In the genomic region with DNA sequence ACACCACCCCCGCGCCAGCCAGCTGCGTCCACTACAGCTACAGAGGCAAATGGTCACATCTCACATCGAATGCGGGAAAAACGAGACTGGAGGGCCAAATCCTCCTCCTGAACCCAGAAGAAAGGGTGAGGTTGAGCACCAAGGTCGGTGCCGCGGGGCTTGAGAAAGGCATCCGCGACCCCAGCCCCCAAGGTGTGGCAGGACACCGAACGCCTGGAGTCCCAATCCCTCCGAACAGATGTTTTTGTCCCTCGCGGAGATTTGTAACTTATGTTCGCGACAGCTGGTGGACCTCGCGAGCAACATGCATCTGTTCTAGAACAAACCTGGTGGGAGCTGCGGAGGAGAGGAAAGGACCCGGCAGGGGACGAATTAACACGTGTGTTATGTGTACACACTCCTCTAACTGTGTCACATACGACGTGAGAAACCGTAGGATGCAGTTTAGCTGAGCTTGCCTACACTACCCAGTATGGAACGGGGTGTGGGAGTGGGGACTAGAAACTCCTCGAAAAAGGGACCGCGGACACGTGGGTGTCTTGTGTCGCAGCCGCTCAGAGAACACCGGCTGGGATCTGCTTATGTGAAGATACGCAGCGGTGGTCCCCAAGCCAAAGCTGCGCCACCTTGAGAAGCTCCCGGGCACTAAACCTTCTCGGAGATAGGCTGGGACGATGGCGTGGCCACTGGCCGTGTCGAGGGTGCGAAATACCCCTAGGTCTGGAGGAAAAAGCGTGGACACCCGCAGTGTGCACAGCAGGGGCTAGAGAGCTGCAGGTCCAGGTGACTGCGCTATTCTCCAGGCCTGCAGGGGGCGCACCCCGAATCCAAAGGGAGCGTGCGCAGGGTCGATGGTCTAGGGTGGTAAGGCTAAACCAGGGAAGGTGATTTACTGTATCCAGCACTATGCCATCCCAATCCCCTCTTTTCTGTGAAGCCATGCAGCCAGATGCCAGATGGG, we compare ENCODE assay signal across 10 mouse cellular contexts. TPM values are rescaled to one million over a fixed set of nuclear protein-coding genes. Genes with fewer than 3 reads are reported as not detected.
DNase-seq lines count a peak whose midpoint lies in the region; ATAC-seq and TF ChIP-seq lines count a peak whose summit lies in the region.
"Had no signal": no experiment of that assay in that cellular context is flagged by ENCODE, and none has a peak within 500 bp of the region (broad histone marks: within the 10 kb centered on the region; RNA-seq: fewer than 3 reads in every experiment).

No protein-coding gene starts in this region.

- 7% methylated on average over 53 of the region's 53 CpGs for WGBS in cerebellum, adult 2 months
- 7% methylated on average over 53 of the region's 53 CpGs for WGBS in liver, adult 2 months
- 6% methylated on average over 51 of the region's 53 CpGs for WGBS in liver, embryonic 12.5 days (ENCODE audit: insufficient replicate concordance)
- 4% methylated on average over 53 of the region's 53 CpGs for WGBS in hindbrain, embryonic 10.5 days

- H3K4me3 ChIP-seq in cerebellum, adult 2 months (replicated peaks; ENCODE audit: insufficient read depth, low read depth, low read length), result no peak overlapping the region
- H3K4me3 ChIP-seq in liver, adult 2 months (ENCODE audit: insufficient read depth, low read depth, low read length), result no peak overlapping the region
- H3K4me3 ChIP-seq in liver, embryonic 12.5 days, result no peak overlapping the region
- H3K4me3 ChIP-seq in hindbrain, embryonic 10.5 days, result peak overlapping the region; percentile 26
- H3K4me3 ChIP-seq: liver, embryonic 13.5 days had no signal

- no peaks in the 10 kb centered on the region for H3K79me2 ChIP-seq in liver, adult 2 months (ENCODE audit: control insufficient read depth, insufficient read depth, low read length)

- ATAC-seq in liver, embryonic 12.5 days, result no peak
- no peak for ATAC-seq in activated CD4-positive, CD25-positive, alpha-beta regulatory T cell, adult 4 months

- peaks cover 3% of the 10 kb centered on the region; the same call in 1 of the 2 replicates for H3K27me3 ChIP-seq in cerebellum, adult 2 months (ENCODE audit: control insufficient read depth, insufficient read depth, low read length)
- H3K27me3 ChIP-seq in liver, adult 2 months (ENCODE audit: control insufficient read depth, insufficient read depth, low read length), result peaks cover 15% of the 10 kb centered on the region
- H3K27me3 ChIP-seq in liver, embryonic 12.5 days (replicated peaks), result peaks cover 71% of the 10 kb centered on the region
- peaks cover 97% of the 10 kb centered on the region for H3K27me3 ChIP-seq in hindbrain, embryonic 10.5 days (ENCODE audit: insufficient read depth, poor library complexity, severe bottlenecking)

- H3K9ac ChIP-seq in liver, adult 2 months (ENCODE audit: low read depth, low read length), result no peak overlapping the region
- no peak overlapping the region for H3K9ac ChIP-seq in liver, embryonic 12.5 days
- H3K9ac ChIP-seq: liver, embryonic 13.5 days had no signal

- no peak for TF ChIP-seq POLR2A in cerebellum, adult 2 months (IDR thresholded peaks at IDR 0.05; ENCODE audit: borderline replicate concordance, insufficient read depth, low read length)
- no peak for TF ChIP-seq POLR2A in liver, adult 2 months (IDR thresholded peaks at IDR 0.05; ENCODE audit: extremely low read depth, insufficient read depth, low read length)

- 0 out of 2 replicates have a peak, but pooled peaks have one; percentile 7 for TF ChIP-seq CTCF in cerebellum, adult 2 months (IDR thresholded peaks at IDR 0.05; ENCODE audit: borderline replicate concordance, insufficient read depth, low read depth, low read length)
- peak; percentile 33; the same call in 1 of the 2 replicates for TF ChIP-seq CTCF in liver, adult 2 months (IDR thresholded peaks at IDR 0.05; ENCODE audit: low read depth, low read length)

- H3K4me2 ChIP-seq in liver, embryonic 12.5 days, result no peak overlapping the region
- H3K4me2 ChIP-seq: liver, embryonic 13.5 days had no signal

- no peaks in the 10 kb centered on the region for H3K9me3 ChIP-seq in liver, embryonic 12.5 days (replicated peaks)
- H3K9me3 ChIP-seq in hindbrain, embryonic 10.5 days, result 0 out of 2 replicates have a peak, but pooled peaks cover 5% of the 10 kb centered on the region
- H3K9me3 ChIP-seq: liver, embryonic 13.5 days had no signal

- H3K27ac ChIP-seq in cerebellum, adult 2 months (ENCODE audit: insufficient read depth, low read length), result no peak overlapping the region
- no peak overlapping the region for H3K27ac ChIP-seq in liver, adult 2 months (replicated peaks; ENCODE audit: insufficient read depth, low read depth, low read length)
- no peak overlapping the region for H3K27ac ChIP-seq in liver, embryonic 12.5 days
- H3K27ac ChIP-seq in hindbrain, embryonic 10.5 days, result no peak overlapping the region
- H3K27ac ChIP-seq: liver, embryonic 13.5 days had no signal

- H3K36me3 ChIP-seq in liver, adult 2 months (ENCODE audit: control insufficient read depth, insufficient read depth, low read length), result no peaks in the 10 kb centered on the region
- no peaks in the 10 kb centered on the region for H3K36me3 ChIP-seq in liver, embryonic 12.5 days
- H3K36me3 ChIP-seq in hindbrain, embryonic 10.5 days, result no peaks in the 10 kb centered on the region
- H3K36me3 ChIP-seq: liver, embryonic 13.5 days had no signal

- no peak for DNase-seq in cerebellum, adult 2 months
- DNase-seq in cerebellum, postnatal 25 days, result no peak
- DNase-seq in liver, adult 2 months (ENCODE audit: extremely low read depth, low read depth, low spot score), result no peak
- DNase-seq in hindbrain, embryonic 10.5 days (ENCODE audit: low spot score), result peak; percentile 53
- DNase-seq in neural tube, embryonic 10.5 days (ENCODE audit: extremely low spot score, low spot score), result peak; percentile 54
- no peak for DNase-seq in spleen, postnatal 4 days (ENCODE audit: low spot score in 2 of 2)
- DNase-seq: liver, embryonic 13.5 days had no signal

- H3K4me1 ChIP-seq in cerebellum, adult 2 months (ENCODE audit: control insufficient read depth, insufficient read depth, low read length), result no peaks in the 10 kb centered on the region
- H3K4me1 ChIP-seq in liver, adult 2 months (ENCODE audit: control insufficient read depth, insufficient read depth, low read length), result no peaks in the 10 kb centered on the region
- no peaks in the 10 kb centered on the region for H3K4me1 ChIP-seq in liver, embryonic 12.5 days
- H3K4me1 ChIP-seq in hindbrain, embryonic 10.5 days (replicated peaks), result peaks cover 16% of the 10 kb centered on the region
- H3K4me1 ChIP-seq: liver, embryonic 13.5 days had no signal

RNA-seq across cellular contexts. Expression of a gene that starts 16.8 kb away (rescaled TPM):
- polyA plus RNA-seq in cerebellum, adult 2 months (2012; rRNA removed), result 1.5 and 2.0 TPM in 2 replicates
- not detected in 2 replicates for total RNA-seq in liver, adult 2 months (2014; rRNA removed)
- not detected in 2 replicates for polyA plus RNA-seq in liver, adult 2 months (2012; rRNA removed)
- polyA plus RNA-seq in liver, embryonic 12.5 days (2016; fragmentation: Nextera tagmentation; extraction: Ambion mirVana), result 0.04 and 0.11 TPM in 2 replicates
- 8.1 and 9.8 TPM in 2 replicates for polyA plus RNA-seq in hindbrain, embryonic 10.5 days (2016; fragmentation: Nextera tagmentation; extraction: Ambion mirVana)
- not detected for polyA plus RNA-seq in activated CD4-positive, CD25-positive, alpha-beta regulatory T cell, adult 4 months (2017; shearing (Covaris generic))
- polyA plus RNA-seq: spleen, adult 2 months had no signal

Comparison
In these comparisons a context has a peak if more than half of its experiments do, and no peak if none do; other contexts are left out.
1. DNase-seq: peak in hindbrain, embryonic 10.5 days (single experiment) and neural tube, embryonic 10.5 days (single experiment); none in cerebellum, adult 2 months (0 of 2), cerebellum, postnatal 25 days (0 of 2), liver, adult 2 months (single experiment) and spleen, postnatal 4 days (0 of 2).